Mouse (Mus musculus): ENCODE measurements at regions not wholly inside any gene's neighbourhood (a gene's known extent, or its start where the extent isn't known, plus 50 kb on each side); places are given as distances from the start of the nearest gene placed in this dataset.

DNA sequence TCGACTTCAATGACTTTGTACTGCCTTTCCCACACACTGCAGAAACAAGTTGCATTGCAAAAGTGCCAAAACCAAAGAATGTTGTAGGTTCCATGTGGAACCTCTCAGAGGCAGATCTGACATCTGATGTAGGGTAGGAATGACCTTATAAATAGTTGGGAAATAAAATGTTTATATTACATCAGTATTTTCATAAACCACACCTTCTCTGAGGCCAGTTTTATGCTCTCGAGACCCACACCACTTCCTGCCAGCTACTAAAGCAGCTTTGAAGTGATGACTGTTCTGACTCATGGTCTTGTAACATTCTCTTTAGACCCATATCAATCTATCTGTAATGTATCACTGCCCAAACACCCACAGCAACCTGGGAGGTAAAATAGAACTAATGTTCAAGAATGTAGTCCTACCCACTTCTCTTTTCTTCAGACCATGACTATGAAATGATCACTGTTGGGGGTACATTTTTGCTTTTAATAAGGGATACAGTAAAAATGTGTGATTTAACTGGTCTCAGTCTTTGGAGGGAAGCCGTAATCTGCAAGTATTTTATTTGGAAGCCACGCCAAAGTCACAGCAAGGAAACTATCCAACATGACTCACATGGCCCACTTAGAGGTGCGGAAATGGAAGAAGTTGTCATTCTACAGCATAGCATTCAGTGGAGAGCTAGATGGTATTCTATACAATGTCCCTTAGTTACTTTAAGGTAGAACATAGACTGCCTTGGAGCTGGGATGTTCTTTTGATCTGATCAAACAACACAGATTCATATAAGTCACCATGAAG, 199.4 kb downstream of the Snx13 start:
- 74% methylated on average over 5 of the region's 5 CpGs for WGBS
- no peak overlapping the region for H3K27ac ChIP-seq (ENCODE audit: insufficient read depth, low read depth, low read length)
- H3K36me3 ChIP-seq (ENCODE audit: control insufficient read depth, insufficient read depth, low read length), result no peaks in the 10 kb centered on the region
- TF ChIP-seq POLR2A (IDR thresholded peaks at IDR 0.05; ENCODE audit: low read depth, low read length), result no peak
- no peak for TF ChIP-seq CTCF (conservative IDR thresholded peaks at IDR 0.05; ENCODE audit: insufficient read depth, insufficient read length, low read depth, low read length)
- no peaks in the 10 kb centered on the region for H3K27me3 ChIP-seq (replicated peaks; ENCODE audit: control insufficient read depth, insufficient read depth, low read length)
- H3K4me3 ChIP-seq (ENCODE audit: insufficient read depth, low read depth, low read length), result no peak overlapping the region
- H3K4me1 ChIP-seq (ENCODE audit: control insufficient read depth, insufficient read depth, low read length), result no peaks in the 10 kb centered on the region
- DNase-seq, result no peak

DNA sequence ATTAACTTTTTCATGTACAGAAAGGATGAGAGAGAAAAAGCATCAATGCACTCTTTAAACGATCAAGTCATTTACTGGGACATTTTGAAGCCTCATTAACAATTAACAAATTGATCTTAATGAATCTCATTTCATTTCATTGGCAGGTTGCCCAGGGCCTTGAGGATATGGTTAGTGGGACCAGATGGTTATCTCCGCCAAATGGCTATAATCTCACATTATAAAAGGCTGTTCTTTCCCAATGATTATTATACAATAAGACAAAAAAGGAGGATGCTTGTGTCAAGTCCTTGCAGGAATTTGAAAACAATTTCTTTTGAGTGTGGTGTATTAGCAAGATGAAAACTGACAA, 185.3 kb downstream of the Snx13 start:
- no peaks in the 10 kb centered on the region for H3K4me1 ChIP-seq (ENCODE audit: control insufficient read depth, insufficient read depth, low read length)
- H3K36me3 ChIP-seq (ENCODE audit: control insufficient read depth, insufficient read depth, low read length), result no peaks in the 10 kb centered on the region
- no peak for DNase-seq
- H3K27ac ChIP-seq (ENCODE audit: insufficient read depth, low read depth, low read length), result no peak overlapping the region
- no peak overlapping the region for H3K4me3 ChIP-seq (ENCODE audit: insufficient read depth, low read depth, low read length)
- no peaks in the 10 kb centered on the region for H3K27me3 ChIP-seq (replicated peaks; ENCODE audit: control insufficient read depth, insufficient read depth, low read length)
- TF ChIP-seq POLR2A (IDR thresholded peaks at IDR 0.05; ENCODE audit: low read depth, low read length), result no peak
- no peak for TF ChIP-seq CTCF (conservative IDR thresholded peaks at IDR 0.05; ENCODE audit: insufficient read depth, insufficient read length, low read depth, low read length)
- WGBS, result 71% methylated on average over 2 of the region's 2 CpGs

DNA sequence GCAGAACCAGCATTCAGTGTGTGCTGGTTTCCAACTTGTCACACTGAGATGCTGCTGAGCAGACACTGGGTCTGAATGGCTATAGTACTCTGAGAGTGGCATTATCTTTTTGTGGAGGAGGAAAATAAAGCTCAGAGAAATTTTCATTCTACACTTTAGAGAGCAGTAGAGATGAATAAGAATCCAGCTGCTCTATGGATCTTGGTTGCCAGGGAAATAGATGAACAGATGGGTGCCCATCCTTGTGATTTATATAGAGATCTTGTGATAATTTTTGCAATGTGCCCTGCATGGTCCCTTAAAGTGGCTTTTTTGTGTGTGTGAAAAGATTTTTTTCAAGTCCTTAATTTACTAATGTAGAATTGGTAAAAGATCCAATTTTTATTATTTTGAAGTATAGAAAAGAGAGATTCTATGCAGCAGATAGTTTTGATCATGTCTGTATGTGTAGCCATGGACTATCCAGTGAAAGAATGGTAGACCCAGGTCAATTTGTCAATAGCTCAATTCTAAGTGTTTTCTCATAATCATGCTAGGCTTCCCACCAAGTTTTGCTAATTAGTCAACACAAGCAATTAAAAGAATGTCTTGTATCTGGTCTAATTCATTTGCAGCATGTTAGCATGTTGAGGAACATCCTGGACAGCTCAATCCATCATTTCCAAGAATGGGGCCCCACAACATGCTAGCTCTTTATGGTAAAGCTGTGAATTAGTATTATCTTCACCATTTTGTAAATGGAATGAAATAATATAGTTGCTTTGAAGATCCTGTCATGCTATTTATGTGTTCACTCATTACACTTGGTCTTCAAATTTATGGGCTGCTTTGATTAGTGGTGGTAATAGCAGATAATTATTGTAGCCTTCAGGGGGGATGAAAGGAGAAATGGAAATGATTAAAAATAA, 184.7 kb downstream of the Snx13 start:
- no peak overlapping the region for H3K4me3 ChIP-seq (ENCODE audit: insufficient read depth, low read depth, low read length)
- H3K36me3 ChIP-seq (ENCODE audit: control insufficient read depth, insufficient read depth, low read length), result no peaks in the 10 kb centered on the region
- no peaks in the 10 kb centered on the region for H3K4me1 ChIP-seq (ENCODE audit: control insufficient read depth, insufficient read depth, low read length)
- DNase-seq, result no peak
- no peak for TF ChIP-seq CTCF (conservative IDR thresholded peaks at IDR 0.05; ENCODE audit: insufficient read depth, insufficient read length, low read depth, low read length)
- no peak for TF ChIP-seq POLR2A (IDR thresholded peaks at IDR 0.05; ENCODE audit: low read depth, low read length)
- no peak overlapping the region for H3K27ac ChIP-seq (ENCODE audit: insufficient read depth, low read depth, low read length)
- no peaks in the 10 kb centered on the region for H3K27me3 ChIP-seq (replicated peaks; ENCODE audit: control insufficient read depth, insufficient read depth, low read length)

DNA sequence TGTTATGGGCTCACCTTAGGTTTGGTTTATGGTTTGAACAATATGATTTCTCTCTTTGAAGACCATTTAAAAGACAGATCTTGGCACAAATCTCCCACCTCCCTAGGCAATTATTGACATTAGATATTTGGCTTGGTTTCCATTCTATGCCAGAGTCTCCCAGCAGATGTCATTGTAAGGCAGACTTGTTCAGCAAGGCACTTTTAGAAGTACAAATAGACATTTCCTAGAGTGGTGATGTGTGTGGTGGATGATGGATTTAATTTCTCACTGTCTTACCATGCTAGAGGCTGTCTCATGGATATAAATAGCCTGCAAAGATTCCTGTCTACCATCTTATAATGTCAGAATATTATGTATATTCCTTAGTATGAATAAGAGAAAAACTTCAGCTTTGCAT, 173.4 kb downstream of the Snx13 start:
- DNase-seq, result no peak
- TF ChIP-seq POLR2A (IDR thresholded peaks at IDR 0.05; ENCODE audit: low read depth, low read length) (no peak), CTCF (conservative IDR thresholded peaks at IDR 0.05; ENCODE audit: insufficient read depth, insufficient read length, low read depth, low read length) (0 out of 2 replicates have a peak, but pooled peaks have one; percentile 9)
- no peaks in the 10 kb centered on the region for H3K36me3 ChIP-seq (ENCODE audit: control insufficient read depth, insufficient read depth, low read length)
- no peaks in the 10 kb centered on the region for H3K27me3 ChIP-seq (replicated peaks; ENCODE audit: control insufficient read depth, insufficient read depth, low read length)
- H3K4me1 ChIP-seq (ENCODE audit: control insufficient read depth, insufficient read depth, low read length), result no peaks in the 10 kb centered on the region
- H3K27ac ChIP-seq (ENCODE audit: insufficient read depth, low read depth, low read length), result no peak overlapping the region
- no peak overlapping the region for H3K4me3 ChIP-seq (ENCODE audit: insufficient read depth, low read depth, low read length)

DNA sequence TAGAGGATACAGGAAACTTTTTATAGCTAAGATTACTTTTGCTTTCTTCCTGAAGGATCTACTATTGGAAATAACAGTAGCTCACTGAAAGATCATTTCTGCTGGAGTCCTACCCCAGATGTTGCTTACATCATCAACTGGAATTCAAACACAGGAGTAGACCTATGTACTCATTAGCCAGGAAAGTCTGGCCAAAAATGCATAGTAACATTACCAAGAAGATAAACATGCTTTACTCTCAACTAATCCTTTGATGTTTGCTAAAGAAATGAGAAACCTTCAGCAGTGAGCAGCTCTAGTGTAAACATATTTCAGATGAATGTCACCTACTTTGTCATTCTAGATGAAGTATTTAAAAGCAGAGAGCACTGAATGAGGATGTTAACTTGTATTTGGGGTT, 173.0 kb downstream of the Snx13 start:
- DNase-seq, result no peak
- no peaks in the 10 kb centered on the region for H3K36me3 ChIP-seq (ENCODE audit: control insufficient read depth, insufficient read depth, low read length)
- no peaks in the 10 kb centered on the region for H3K4me1 ChIP-seq (ENCODE audit: control insufficient read depth, insufficient read depth, low read length)
- TF ChIP-seq CTCF (conservative IDR thresholded peaks at IDR 0.05; ENCODE audit: insufficient read depth, insufficient read length, low read depth, low read length), result no peak
- TF ChIP-seq POLR2A (IDR thresholded peaks at IDR 0.05; ENCODE audit: low read depth, low read length), result no peak
- no peak overlapping the region for H3K4me3 ChIP-seq (ENCODE audit: insufficient read depth, low read depth, low read length)
- no peak overlapping the region for H3K27ac ChIP-seq (ENCODE audit: insufficient read depth, low read depth, low read length)
- no peaks in the 10 kb centered on the region for H3K27me3 ChIP-seq (replicated peaks; ENCODE audit: control insufficient read depth, insufficient read depth, low read length)

DNA sequence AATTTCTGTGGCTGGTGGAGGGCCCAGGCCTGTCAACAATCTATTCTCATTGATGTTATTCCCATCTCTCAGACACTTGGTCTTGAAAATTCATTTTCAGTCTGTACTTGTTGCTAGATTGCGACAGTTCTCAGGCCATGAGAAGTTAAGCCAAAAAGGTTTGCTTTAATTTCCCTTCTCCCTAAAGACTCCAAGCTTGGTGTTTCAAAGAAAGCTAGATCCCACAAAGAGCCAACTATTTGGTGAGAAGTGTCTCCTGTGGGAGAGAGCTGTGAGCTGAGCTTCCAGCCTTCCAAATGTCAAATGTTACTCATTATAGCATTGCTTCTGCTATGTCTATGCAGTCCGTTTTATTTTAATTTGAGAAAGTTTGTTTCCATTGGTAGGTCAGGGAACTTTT, 169.7 kb downstream of the Snx13 start:
- TF ChIP-seq POLR2A (IDR thresholded peaks at IDR 0.05; ENCODE audit: low read depth, low read length), result no peak
- TF ChIP-seq CTCF (conservative IDR thresholded peaks at IDR 0.05; ENCODE audit: insufficient read depth, insufficient read length, low read depth, low read length), result no peak
- H3K27ac ChIP-seq (ENCODE audit: insufficient read depth, low read depth, low read length), result no peak overlapping the region
- no peak overlapping the region for H3K4me3 ChIP-seq (ENCODE audit: insufficient read depth, low read depth, low read length)
- no peaks in the 10 kb centered on the region for H3K27me3 ChIP-seq (replicated peaks; ENCODE audit: control insufficient read depth, insufficient read depth, low read length)
- 91% methylated on average over 2 of the region's 2 CpGs for WGBS
- H3K4me1 ChIP-seq (ENCODE audit: control insufficient read depth, insufficient read depth, low read length), result no peaks in the 10 kb centered on the region
- H3K36me3 ChIP-seq (ENCODE audit: control insufficient read depth, insufficient read depth, low read length), result no peaks in the 10 kb centered on the region
- no peak for DNase-seq

DNA sequence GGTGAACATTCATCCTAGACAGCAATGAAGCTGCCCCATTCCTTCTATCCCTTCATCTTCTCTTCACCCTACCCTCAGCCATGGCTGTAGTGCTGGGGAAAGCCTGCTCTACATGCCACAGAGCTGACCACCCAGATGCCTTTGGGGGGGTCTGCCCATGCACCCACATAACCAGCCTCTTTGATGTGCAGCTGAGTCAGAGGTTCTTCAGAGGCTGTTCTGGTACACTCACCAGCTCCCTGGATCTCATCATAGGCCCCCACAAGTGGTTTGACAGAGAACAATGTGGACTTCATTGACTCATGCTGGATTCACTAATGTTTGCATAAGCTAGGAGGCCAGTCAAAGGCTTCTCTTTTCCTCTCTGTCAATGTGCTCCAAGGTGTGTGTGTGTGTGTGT, 162.4 kb downstream of the Snx13 start:
- Histone ChIP-seq H3K27ac (ENCODE audit: insufficient read depth, low read depth, low read length) (no peak overlapping the region), H3K4me3 (ENCODE audit: insufficient read depth, low read depth, low read length) (no peak overlapping the region), H3K36me3 (ENCODE audit: control insufficient read depth, insufficient read depth, low read length) (no peaks in the 10 kb centered on the region), H3K27me3 (replicated peaks; ENCODE audit: control insufficient read depth, insufficient read depth, low read length) (no peaks in the 10 kb centered on the region), H3K4me1 (ENCODE audit: control insufficient read depth, insufficient read depth, low read length) (no peaks in the 10 kb centered on the region)
- TF ChIP-seq CTCF (conservative IDR thresholded peaks at IDR 0.05; ENCODE audit: insufficient read depth, insufficient read length, low read depth, low read length) (no peak), POLR2A (IDR thresholded peaks at IDR 0.05; ENCODE audit: low read depth, low read length) (no peak)
- DNase-seq, result no peak
